Mouse (Mus musculus): Measurements from ENCODE around the gene Gprc5c. TPM values are rescaled to one million over a fixed set of nuclear protein-coding genes. Genes with fewer than 3 reads are reported as not detected.
A peak's percentile ranks its signal among the peaks of the same experiment; 100 is the strongest.

Gene Gprc5c
- polyA plus RNA-seq, 1 experiment from 2014 or later, result 14.5 TPM

- 0 out of 2 replicates have a peak, but pooled peaks have one; percentile 8 for ATAC-seq (replicated peaks; ENCODE audit: extremely low read depth, insufficient read depth, low FRiP score)
- no peak overlapping the region for H3K4me2 ChIP-seq (ENCODE audit: low read depth, low read length)
- H3K27me3 ChIP-seq (ENCODE audit: control insufficient read depth, insufficient read depth, low read length), result no peaks in the 10 kb centered on the region
- H3K4me3 ChIP-seq (ENCODE audit: low read length), result no peak overlapping the region
- H3K27ac ChIP-seq (ENCODE audit: low read length), result no peak overlapping the region
- no peak overlapping the region for H3K9ac ChIP-seq (ENCODE audit: low read length)
- peaks cover 24% of the 10 kb centered on the region for H3K4me1 ChIP-seq (ENCODE audit: control insufficient read depth, insufficient read depth, low read length)
- 14% methylated on average over 5 of the region's 5 CpGs for WGBS
- H3K36me3 ChIP-seq (ENCODE audit: control insufficient read depth, insufficient read depth), result no peaks in the 10 kb centered on the region
- H3K9me3 ChIP-seq (replicated peaks; ENCODE audit: control insufficient read depth, low read length), result no peaks in the 10 kb centered on the region
Observed at GRCm38 (mm10) chr11:114826686-114827085, 24.3 kb upstream of the Gprc5c start.

- WGBS, result 7% methylated on average over 24 of the region's 24 CpGs
- Histone ChIP-seq H3K9me3 (replicated peaks; ENCODE audit: control insufficient read depth, low read length) (no peaks in the 10 kb centered on the region), H3K27ac (ENCODE audit: low read length) (peak overlapping the region; percentile 80), H3K36me3 (ENCODE audit: control insufficient read depth, insufficient read depth) (no peaks in the 10 kb centered on the region), H3K4me1 (ENCODE audit: control insufficient read depth, insufficient read depth, low read length) (peaks cover 15% of the 10 kb centered on the region), H3K9ac (ENCODE audit: low read length) (peak overlapping the region; percentile 59), H3K27me3 (ENCODE audit: control insufficient read depth, insufficient read depth, low read length) (no peaks in the 10 kb centered on the region), H3K4me3 (ENCODE audit: low read length) (peak overlapping the region; percentile 45), H3K4me2 (ENCODE audit: low read depth, low read length) (peak overlapping the region; percentile 71)
- peak; percentile 90 for ATAC-seq (replicated peaks; ENCODE audit: extremely low read depth, insufficient read depth, low FRiP score)
Observed at GRCm38 (mm10) chr11:114829499-114830432, 21.2 kb upstream of the Gprc5c start.

- peaks cover 15% of the 10 kb centered on the region for H3K4me1 ChIP-seq (ENCODE audit: control insufficient read depth, insufficient read depth, low read length)
- WGBS, result 28% methylated on average over 8 of the region's 8 CpGs
- peak; percentile 5; the same call in 1 of the 2 replicates for ATAC-seq (replicated peaks; ENCODE audit: extremely low read depth, insufficient read depth, low FRiP score)
- peak overlapping the region; percentile 80 for H3K27ac ChIP-seq (ENCODE audit: low read length)
- no peaks in the 10 kb centered on the region for H3K36me3 ChIP-seq (ENCODE audit: control insufficient read depth, insufficient read depth)
- no peaks in the 10 kb centered on the region for H3K9me3 ChIP-seq (replicated peaks; ENCODE audit: control insufficient read depth, low read length)
- peak overlapping the region; percentile 71 for H3K4me2 ChIP-seq (ENCODE audit: low read depth, low read length)
- H3K4me3 ChIP-seq (ENCODE audit: low read length), result peak overlapping the region; percentile 45
- H3K9ac ChIP-seq (ENCODE audit: low read length), result peak overlapping the region; percentile 59
- no peaks in the 10 kb centered on the region for H3K27me3 ChIP-seq (ENCODE audit: control insufficient read depth, insufficient read depth, low read length)
Observed at GRCm38 (mm10) chr11:114830433-114830773, 20.5 kb upstream of the Gprc5c start.

GRCm38 (mm10) chr11:114833166-114833565 lies 17.8 kb upstream of the Gprc5c start:
- WGBS, result 41% methylated on average over 5 of the region's 5 CpGs
- no peaks in the 10 kb centered on the region for H3K36me3 ChIP-seq (ENCODE audit: control insufficient read depth, insufficient read depth)
- H3K4me1 ChIP-seq (ENCODE audit: control insufficient read depth, insufficient read depth, low read length), result peaks cover 16% of the 10 kb centered on the region
- no peak overlapping the region for H3K9ac ChIP-seq (ENCODE audit: low read length)
- no peak overlapping the region for H3K27ac ChIP-seq (ENCODE audit: low read length)
- no peaks in the 10 kb centered on the region for H3K27me3 ChIP-seq (ENCODE audit: control insufficient read depth, insufficient read depth, low read length)
- no peak for ATAC-seq (replicated peaks; ENCODE audit: extremely low read depth, insufficient read depth, low FRiP score)
- H3K4me3 ChIP-seq (ENCODE audit: low read length), result no peak overlapping the region
- no peak overlapping the region for H3K4me2 ChIP-seq (ENCODE audit: low read depth, low read length)
- H3K9me3 ChIP-seq (replicated peaks; ENCODE audit: control insufficient read depth, low read length), result 0 out of 2 replicates have a peak, but pooled peaks cover 2% of the 10 kb centered on the region

GRCm38 (mm10) chr11:114843818-114844463 lies 7.0 kb upstream of the Gprc5c start:
- peak overlapping the region; percentile 10; the same call in 1 of the 2 replicates for H3K4me2 ChIP-seq (ENCODE audit: low read depth, low read length)
- peaks cover 9% of the 10 kb centered on the region for H3K4me1 ChIP-seq (ENCODE audit: control insufficient read depth, insufficient read depth, low read length)
- peak overlapping the region; percentile 2; the same call in 1 of the 2 replicates for H3K9ac ChIP-seq (ENCODE audit: low read length)
- no peak overlapping the region for H3K4me3 ChIP-seq (ENCODE audit: low read length)
- H3K9me3 ChIP-seq (replicated peaks; ENCODE audit: control insufficient read depth, low read length), result peaks cover 3% of the 10 kb centered on the region
- H3K36me3 ChIP-seq (ENCODE audit: control insufficient read depth, insufficient read depth), result no peaks in the 10 kb centered on the region
- 7% methylated on average over 8 of the region's 8 CpGs for WGBS
- peak; percentile 90 for ATAC-seq (replicated peaks; ENCODE audit: extremely low read depth, insufficient read depth, low FRiP score)
- peak overlapping the region; percentile 70 for H3K27ac ChIP-seq (ENCODE audit: low read length)
- H3K27me3 ChIP-seq (ENCODE audit: control insufficient read depth, insufficient read depth, low read length), result no peaks in the 10 kb centered on the region; the same call in 1 of the 2 replicates

GRCm38 (mm10) chr11:114844464-114845220 lies 6.3 kb upstream of the Gprc5c start:
- Histone ChIP-seq H3K4me3 (ENCODE audit: low read length) (no peak overlapping the region), H3K36me3 (ENCODE audit: control insufficient read depth, insufficient read depth) (no peaks in the 10 kb centered on the region), H3K27ac (ENCODE audit: low read length) (peak overlapping the region; percentile 70), H3K9me3 (replicated peaks; ENCODE audit: control insufficient read depth, low read length) (peaks cover 3% of the 10 kb centered on the region), H3K4me2 (ENCODE audit: low read depth, low read length) (no peak overlapping the region), H3K9ac (ENCODE audit: low read length) (no peak overlapping the region; the same call in 1 of the 2 replicates), H3K4me1 (ENCODE audit: control insufficient read depth, insufficient read depth, low read length) (peaks cover 9% of the 10 kb centered on the region), H3K27me3 (ENCODE audit: control insufficient read depth, insufficient read depth, low read length) (peaks cover 3% of the 10 kb centered on the region)
- WGBS, result 71% methylated on average over 7 of the region's 7 CpGs
- no peak for ATAC-seq (replicated peaks; ENCODE audit: extremely low read depth, insufficient read depth, low FRiP score)

GRCm38 (mm10) chr11:114846336-114846735 lies 4.6 kb upstream of the Gprc5c start:
- no peak for ATAC-seq (replicated peaks; ENCODE audit: extremely low read depth, insufficient read depth, low FRiP score)
- peaks cover 7% of the 10 kb centered on the region for H3K27me3 ChIP-seq (ENCODE audit: control insufficient read depth, insufficient read depth, low read length)
- H3K4me2 ChIP-seq (ENCODE audit: low read depth, low read length), result no peak overlapping the region
- H3K4me1 ChIP-seq (ENCODE audit: control insufficient read depth, insufficient read depth, low read length), result peaks cover 14% of the 10 kb centered on the region
- no peak overlapping the region for H3K4me3 ChIP-seq (ENCODE audit: low read length)
- no peaks in the 10 kb centered on the region for H3K36me3 ChIP-seq (ENCODE audit: control insufficient read depth, insufficient read depth)
- no peak overlapping the region for H3K27ac ChIP-seq (ENCODE audit: low read length)
- no peaks in the 10 kb centered on the region for H3K9me3 ChIP-seq (replicated peaks; ENCODE audit: control insufficient read depth, low read length)
- no peak overlapping the region for H3K9ac ChIP-seq (ENCODE audit: low read length)
- WGBS, result 69% methylated on average over 4 of the region's 4 CpGs

GRCm38 (mm10) chr11:114847008-114847407 lies 3.9 kb upstream of the Gprc5c start:
- Histone ChIP-seq H3K4me3 (ENCODE audit: low read length) (no peak overlapping the region), H3K9ac (ENCODE audit: low read length) (no peak overlapping the region), H3K27ac (ENCODE audit: low read length) (no peak overlapping the region), H3K9me3 (replicated peaks; ENCODE audit: control insufficient read depth, low read length) (no peaks in the 10 kb centered on the region), H3K4me1 (ENCODE audit: control insufficient read depth, insufficient read depth, low read length) (peaks cover 14% of the 10 kb centered on the region), H3K36me3 (ENCODE audit: control insufficient read depth, insufficient read depth) (no peaks in the 10 kb centered on the region), H3K4me2 (ENCODE audit: low read depth, low read length) (no peak overlapping the region), H3K27me3 (ENCODE audit: control insufficient read depth, insufficient read depth, low read length) (peaks cover 7% of the 10 kb centered on the region)
- 86% methylated on average over 5 of the region's 5 CpGs for WGBS
- no peak for ATAC-seq (replicated peaks; ENCODE audit: extremely low read depth, insufficient read depth, low FRiP score)

Data from heart, embryonic 16.5 days (tissue).